Comparison of ENCODE assay signal across 25 mouse cellular contexts in the genomic region with DNA sequence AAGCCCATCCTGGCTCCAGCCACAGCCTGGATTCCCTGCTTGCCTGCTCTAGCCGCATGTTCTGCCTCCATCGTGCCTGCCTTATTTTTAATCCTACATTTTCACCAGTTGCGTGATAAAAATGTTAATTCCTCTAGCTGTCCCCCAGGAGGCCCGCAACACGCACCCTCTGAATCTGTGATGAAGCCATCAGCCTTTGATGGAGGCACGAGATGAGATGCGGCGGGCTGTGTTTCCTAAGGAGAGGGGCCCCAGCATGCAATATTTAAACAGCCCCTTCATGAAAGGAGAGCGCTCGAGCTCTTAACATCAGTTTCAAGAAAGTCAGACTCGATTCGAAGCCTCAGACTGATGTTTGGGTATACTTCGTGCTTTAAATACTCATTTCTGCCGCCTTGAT.
"Had no signal": no experiment of that assay in that cellular context is flagged by ENCODE, and none has a peak within 500 bp of the region (broad histone marks: within the 10 kb centered on the region; RNA-seq: fewer than 3 reads in every experiment).

No protein-coding gene starts in this region.

- ATAC-seq: hindbrain, postnatal 0 days; intestine, embryonic 16.5 days had no signal

- H3K27me3 ChIP-seq: heart, embryonic 13.5 days; heart, embryonic 15.5 days; hindbrain, embryonic 13.5 days; hindbrain, embryonic 15.5 days; kidney, embryonic 15.5 days; limb, embryonic 13.5 days; limb, embryonic 15.5 days had no signal

- H3K9me3 ChIP-seq: heart, embryonic 15.5 days; hindbrain, embryonic 15.5 days; kidney, embryonic 15.5 days; limb, embryonic 15.5 days had no signal

- H3K4me2 ChIP-seq: heart, embryonic 11.5 days; heart, embryonic 13.5 days; heart, embryonic 15.5 days; hindbrain, embryonic 13.5 days; hindbrain, embryonic 15.5 days; kidney, embryonic 15.5 days; limb, embryonic 13.5 days; limb, embryonic 15.5 days had no signal

- H3K9ac ChIP-seq: heart, embryonic 13.5 days; heart, embryonic 15.5 days; hindbrain, embryonic 13.5 days; hindbrain, embryonic 15.5 days; kidney, embryonic 15.5 days; limb, embryonic 13.5 days; limb, embryonic 15.5 days had no signal

- DNase-seq: gastrocnemius, postnatal 14 days; gastrocnemius, postnatal 36 days; heart, adult 11 months; heart, adult 2 months; heart, postnatal 14 days; heart, postnatal 36 days; kidney, adult 11 months; kidney, adult 2 months; kidney, adult 9 months; kidney, postnatal 14 days; kidney, postnatal 36 days; layer of hippocampus, adult 9-11 months; layer of hippocampus, postnatal 36 days; left cerebral cortex, postnatal 4 days had no signal

- H3K36me3 ChIP-seq: heart, embryonic 13.5 days; heart, embryonic 15.5 days; hindbrain, embryonic 13.5 days; hindbrain, embryonic 15.5 days; kidney, embryonic 15.5 days; limb, embryonic 13.5 days; limb, embryonic 15.5 days had no signal

- H3K4me1 ChIP-seq: heart, embryonic 13.5 days; heart, embryonic 15.5 days; hindbrain, embryonic 15.5 days; kidney, embryonic 15.5 days; limb, embryonic 15.5 days had no signal

- H3K27ac ChIP-seq: heart, adult 2 months; heart, embryonic 13.5 days; heart, embryonic 15.5 days; hindbrain, embryonic 13.5 days; hindbrain, embryonic 15.5 days; hindbrain, postnatal 0 days; kidney, embryonic 15.5 days; kidney, postnatal 0 days; limb, embryonic 13.5 days; limb, embryonic 15.5 days had no signal

- H3K4me3 ChIP-seq: heart, adult 2 months; heart, embryonic 13.5 days; heart, embryonic 15.5 days; hindbrain, embryonic 13.5 days; hindbrain, embryonic 15.5 days; kidney, embryonic 15.5 days; limb, embryonic 13.5 days; limb, embryonic 15.5 days had no signal
